Mouse (Mus musculus) embryonic facial prominence, embryonic 11.5 days (tissue): Measurements from ENCODE around the gene Slc35a2. TPM values are rescaled to one million over a fixed set of nuclear protein-coding genes. Genes with fewer than 3 reads are reported as not detected.

Experiments used
- ATAC-seq: fragments of 200-750 bp; cut with Nextera tagmentation; replicated peaks from 2 replicates; pipeline ENCODE4 v1.8.0; 2017; ENCODE audit warnings: low read depth; ENCODE audit not compliant: insufficient number of reproducible peaks, low FRiP score, low TSS enrichment
- DNase-seq: peaks from one replicate; pipeline ENCODE4 v3.0.0-alpha.2; 2015; ENCODE audit warnings: low spot score
- H3K27ac ChIP-seq: fragments of 300-500 bp; sonication (generic); replicated peaks from 2 replicates; pipeline ENCODE4 v1.5.1; 2014; ENCODE audit warnings: mild to moderate bottlenecking, low read depth, low read length, control low read depth
- H3K27me3 ChIP-seq: fragments of 300-500 bp; sonication (generic); 2 replicates; pipeline ENCODE4 v1.6.1; 2014; ENCODE audit warnings: mild to moderate bottlenecking, low read length, moderate library complexity, mixed read lengths; ENCODE audit not compliant: control insufficient read depth, insufficient read depth
- H3K36me3 ChIP-seq: fragments of 300-500 bp; sonication (generic); replicated peaks from 2 replicates; pipeline ENCODE4 v1.6.1; 2014; ENCODE audit warnings: low read depth, mild to moderate bottlenecking, low read length, moderate library complexity, mixed read lengths; ENCODE audit not compliant: control insufficient read depth, insufficient read depth
- H3K4me1 ChIP-seq: fragments of 300-500 bp; sonication (generic); 2 replicates; pipeline ENCODE4 v1.6.1; 2014; ENCODE audit warnings: low read length, mixed read lengths; ENCODE audit not compliant: control insufficient read depth, insufficient read depth
- H3K4me2 ChIP-seq: fragments of 300-500 bp; sonication (generic); 2 replicates; pipeline ENCODE4 v1.6.1; 2014; ENCODE audit warnings: low read depth, mild to moderate bottlenecking, control low read depth, low read length, moderate library complexity
- H3K4me3 ChIP-seq: fragments of 300-500 bp; sonication (generic); 2 replicates; pipeline ENCODE4 v1.5.1; 2014; ENCODE audit warnings: low read depth, low read length, control low read depth
- H3K9ac ChIP-seq: fragments of 300-500 bp; sonication (generic); replicated peaks from 2 replicates; pipeline ENCODE4 v1.6.1; 2014; ENCODE audit warnings: mild to moderate bottlenecking, control low read depth, low read length
- H3K9me3 ChIP-seq: fragments of 300-500 bp; sonication (generic); replicated peaks from 2 replicates; pipeline ENCODE4 v1.6.1; 2016; ENCODE audit warnings: mild to moderate bottlenecking, low read length, inconsistent platforms, mixed read lengths; ENCODE audit not compliant: control insufficient read depth
- WGBS: fragments of 180-500 bp; shearing (Covaris S2); extraction: QIAGEN DNeasy Blood & Tissue Kit; methylation state at CpG from one replicate; pipeline ENCODE4 v1.1.7; 2014; 5-methylcytosine and 5-hydroxymethylcytosine counted together
- polyA plus RNA-seq: library from polyadenylated mRNA; unstranded; fragments of >200 nt; fragmentation: Nextera tagmentation; extraction: Ambion mirVana; gene quantifications from 2 replicates; pipeline ENCODE4 v1.2.1, GENCODE M21; 2014

Gene Slc35a2
- polyA plus RNA-seq, 1 experiment from 2014 or later, result 6.8 TPM

GRCm38 (mm10) chrX:7859191-7859753 lies 24.6 kb upstream of the Slc35a2 start:
- Histone ChIP-seq H3K27ac (no peak overlapping the region), H3K4me2 (no peak overlapping the region), H3K36me3 (no peaks in the 10 kb centered on the region), H3K4me3 (no peak overlapping the region), H3K9ac (no peak overlapping the region), H3K27me3 (no peaks in the 10 kb centered on the region), H3K9me3 (no peaks in the 10 kb centered on the region), H3K4me1 (no peaks in the 10 kb centered on the region)
- ATAC-seq, result no peak
- WGBS, result 82% methylated on average over 3 of the region's 3 CpGs
- no peak for DNase-seq

- no peaks in the 10 kb centered on the region for H3K27me3 ChIP-seq
- no peak for ATAC-seq
- no peak overlapping the region for H3K27ac ChIP-seq
- H3K36me3 ChIP-seq, result no peaks in the 10 kb centered on the region
- no peaks in the 10 kb centered on the region for H3K4me1 ChIP-seq
- no peak overlapping the region for H3K4me2 ChIP-seq
- no peak overlapping the region for H3K4me3 ChIP-seq
- H3K9ac ChIP-seq, result no peak overlapping the region
- 71% methylated on average over 1 of the region's 1 CpGs for WGBS
- H3K9me3 ChIP-seq, result no peaks in the 10 kb centered on the region
- no peak for DNase-seq
Measured at GRCm38 (mm10) chrX:7863181-7863580, 20.6 kb upstream of the Slc35a2 start.

DNA sequence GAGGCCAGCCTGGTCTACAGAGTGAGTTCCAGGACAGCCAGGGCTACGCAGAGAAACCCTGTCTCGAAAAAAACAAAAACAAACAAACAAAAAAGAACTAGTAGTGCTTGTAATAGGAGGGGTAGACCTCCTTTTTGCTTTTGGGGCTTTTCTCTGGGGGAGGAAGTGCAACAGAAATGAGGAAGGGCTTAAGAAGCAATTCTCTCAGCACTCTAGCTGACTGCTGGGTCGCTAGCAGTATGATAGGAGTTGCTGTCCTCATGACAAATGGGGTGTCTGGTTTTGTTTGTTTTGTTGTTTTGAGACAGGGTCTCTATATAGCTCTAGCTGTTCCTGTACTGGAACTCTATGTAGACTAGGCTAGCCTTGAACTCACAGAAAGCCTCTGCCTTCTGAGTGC lies 19.3 kb upstream of the Slc35a2 start:
- H3K9me3 ChIP-seq, result no peaks in the 10 kb centered on the region
- no peaks in the 10 kb centered on the region for H3K4me1 ChIP-seq
- no peaks in the 10 kb centered on the region for H3K36me3 ChIP-seq
- H3K27ac ChIP-seq, result no peak overlapping the region
- H3K9ac ChIP-seq, result no peak overlapping the region
- 75% methylated on average over 3 of the region's 3 CpGs for whole genome bisulfite sequencing
- H3K4me2 ChIP-seq, result no peak overlapping the region
- no peak for ATAC-seq
- no peaks in the 10 kb centered on the region for H3K27me3 ChIP-seq
- no peak for DNase-seq
- H3K4me3 ChIP-seq, result no peak overlapping the region

GRCm38 (mm10) chrX:7865343-7865742 lies 18.5 kb upstream of the Slc35a2 start:
- Histone ChIP-seq H3K4me2 (no peak overlapping the region), H3K4me1 (no peaks in the 10 kb centered on the region), H3K27ac (no peak overlapping the region), H3K27me3 (no peaks in the 10 kb centered on the region), H3K9ac (no peak overlapping the region), H3K4me3 (no peak overlapping the region), H3K9me3 (no peaks in the 10 kb centered on the region), H3K36me3 (no peaks in the 10 kb centered on the region; the same call in 1 of the 2 replicates)
- no peak for DNase-seq
- ATAC-seq, result no peak
- 72% methylated on average over 2 of the region's 2 CpGs for WGBS

GRCm38 (mm10) chrX:7865786-7866185 lies 18.0 kb upstream of the Slc35a2 start:
- 82% methylated on average over 2 of the region's 2 CpGs for WGBS
- Histone ChIP-seq H3K36me3 (no peaks in the 10 kb centered on the region; the same call in 1 of the 2 replicates), H3K4me3 (no peak overlapping the region), H3K27ac (no peak overlapping the region), H3K9ac (no peak overlapping the region), H3K9me3 (no peaks in the 10 kb centered on the region), H3K4me2 (no peak overlapping the region), H3K27me3 (no peaks in the 10 kb centered on the region), H3K4me1 (no peaks in the 10 kb centered on the region)
- ATAC-seq (no peak), DNase-seq (no peak)

DNA sequence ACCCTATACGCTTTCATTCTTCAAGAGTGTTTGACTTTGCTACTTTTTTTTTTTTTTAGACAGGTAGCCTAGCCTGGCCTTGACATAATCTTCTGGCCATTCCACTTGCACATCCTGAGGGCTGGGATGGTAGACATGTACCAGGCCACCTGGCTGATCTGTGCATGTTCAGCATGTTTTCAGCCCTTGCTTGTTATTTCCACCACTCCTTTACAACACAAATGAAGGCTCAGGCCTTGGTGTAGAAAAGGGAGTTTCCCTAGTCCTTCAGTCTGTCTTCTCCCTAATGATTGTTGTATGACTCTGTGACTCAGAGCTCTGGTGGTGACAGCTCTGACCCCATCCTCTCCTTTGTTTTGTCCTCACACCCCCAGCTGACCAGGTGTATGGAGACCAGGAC lies 16.7 kb upstream of the Slc35a2 start:
- DNase-seq (no peak), ATAC-seq (no peak)
- H3K4me2 ChIP-seq, result no peak overlapping the region
- H3K9me3 ChIP-seq, result no peaks in the 10 kb centered on the region
- no peak overlapping the region for H3K27ac ChIP-seq
- H3K9ac ChIP-seq, result no peak overlapping the region
- H3K36me3 ChIP-seq, result no peaks in the 10 kb centered on the region; the same call in 1 of the 2 replicates
- no peak overlapping the region for H3K4me3 ChIP-seq
- WGBS, result 88% methylated on average over 1 of the region's 1 CpGs
- no peaks in the 10 kb centered on the region for H3K4me1 ChIP-seq
- H3K27me3 ChIP-seq, result no peaks in the 10 kb centered on the region

DNA sequence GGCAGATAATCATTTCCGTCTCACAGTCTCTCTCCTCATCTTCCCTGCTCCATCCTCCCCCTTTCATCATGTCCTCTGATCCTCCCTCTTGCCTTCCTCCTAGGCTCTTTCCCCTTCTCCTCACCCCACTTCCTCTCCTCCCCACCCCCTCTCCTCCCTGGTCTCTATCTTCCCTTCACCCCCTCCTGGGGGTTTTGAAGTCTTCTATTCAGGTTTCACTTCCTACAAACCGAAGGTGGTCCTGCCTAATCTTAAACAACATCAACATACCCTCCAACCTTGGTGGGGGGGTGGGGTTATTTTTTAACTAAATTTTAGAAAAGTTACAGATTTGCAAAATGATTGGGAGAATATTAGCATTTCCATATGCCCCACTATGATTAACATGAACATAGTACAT lies 15.3 kb upstream of the Slc35a2 start:
- DNase-seq (no peak), ATAC-seq (no peak)
- Histone ChIP-seq H3K27me3 (no peaks in the 10 kb centered on the region), H3K4me2 (no peak overlapping the region), H3K4me3 (no peak overlapping the region), H3K4me1 (no peaks in the 10 kb centered on the region), H3K27ac (no peak overlapping the region), H3K9me3 (no peaks in the 10 kb centered on the region), H3K9ac (no peak overlapping the region), H3K36me3 (no peaks in the 10 kb centered on the region; the same call in 1 of the 2 replicates)
- WGBS, result 54% methylated on average over 2 of the region's 2 CpGs

- DNase-seq, result no peak
- Histone ChIP-seq H3K27ac (no peak overlapping the region), H3K4me1 (no peaks in the 10 kb centered on the region), H3K4me3 (no peak overlapping the region), H3K9ac (no peak overlapping the region), H3K36me3 (no peaks in the 10 kb centered on the region; the same call in 1 of the 2 replicates), H3K9me3 (no peaks in the 10 kb centered on the region), H3K4me2 (no peak overlapping the region), H3K27me3 (no peaks in the 10 kb centered on the region)
- ATAC-seq, result no peak
- WGBS, result 39% methylated on average over 3 of the region's 3 CpGs
Measured at GRCm38 (mm10) chrX:7869826-7870225, 14.0 kb upstream of the Slc35a2 start.
